Mouse (Mus musculus): ENCODE measurements around the gene Spink2.

DNA sequence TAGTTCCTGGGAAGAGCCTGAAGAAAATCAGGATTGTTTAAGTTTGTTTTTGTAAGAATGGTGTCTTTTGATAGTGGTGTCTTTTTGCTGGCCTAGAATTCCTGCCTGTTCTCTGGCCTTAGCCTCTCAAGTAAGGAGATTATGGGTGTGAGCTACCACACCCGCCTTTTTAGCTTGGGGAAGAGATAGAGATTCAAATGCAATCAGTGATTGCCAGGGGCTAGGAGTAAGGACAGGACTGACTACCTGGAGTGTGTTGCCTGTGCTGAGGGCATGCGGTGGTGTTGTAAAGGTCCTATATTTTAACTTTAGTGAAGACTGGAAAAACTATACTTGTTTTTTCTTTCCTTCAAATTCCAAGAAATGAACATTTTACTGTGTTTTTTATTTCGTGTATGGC is 43.1 kb upstream of the Spink2 start:
- TF ChIP-seq TAL1 (IDR thresholded peaks at IDR 0.05; ENCODE audit: low read length) (no peak), GATA1 (IDR thresholded peaks at IDR 0.05; ENCODE audit: low read length) (no peak)
